Mouse (Mus musculus) thymus, adult 18-20 months (tissue): ENCODE measurements around the gene Olfr266.
A peak's percentile ranks its signal among the peaks of the same experiment; 100 is the strongest.

Experiments
- DNase-seq, 2 experiments: peaks; one replicate each; pipeline ENCODE4 v3.0.0; 2022; ENCODE audit warnings: mixed read lengths in 2 of 2

Gene Olfr266

GRCm38 (mm10) chr3:106826187-106826586 lies at the start of gene Olfr266:
Olfr266 (minus strand) TSS chr3:106826287.
- DNase-seq = no peak

DNA sequence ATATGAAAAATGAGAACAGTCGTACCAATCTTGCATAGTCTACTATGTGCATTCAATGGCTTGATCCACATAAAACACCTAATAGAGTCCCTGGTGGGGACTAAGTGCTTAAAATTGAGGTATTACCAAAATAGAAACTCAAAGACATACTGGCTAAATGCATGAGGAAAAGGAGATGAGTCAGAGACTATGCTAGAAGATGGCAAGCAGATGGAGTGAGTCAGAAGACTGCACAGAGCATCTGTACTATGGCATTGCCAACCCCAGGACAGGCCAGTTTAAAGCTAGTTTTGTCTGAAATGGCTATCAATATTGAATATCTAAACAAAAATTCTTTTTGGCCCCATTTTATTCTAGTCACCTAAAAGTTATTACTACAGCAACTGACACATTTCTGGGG lies 49.5 kb upstream of the Olfr266 start:
- DNase-seq = no peak

DNA sequence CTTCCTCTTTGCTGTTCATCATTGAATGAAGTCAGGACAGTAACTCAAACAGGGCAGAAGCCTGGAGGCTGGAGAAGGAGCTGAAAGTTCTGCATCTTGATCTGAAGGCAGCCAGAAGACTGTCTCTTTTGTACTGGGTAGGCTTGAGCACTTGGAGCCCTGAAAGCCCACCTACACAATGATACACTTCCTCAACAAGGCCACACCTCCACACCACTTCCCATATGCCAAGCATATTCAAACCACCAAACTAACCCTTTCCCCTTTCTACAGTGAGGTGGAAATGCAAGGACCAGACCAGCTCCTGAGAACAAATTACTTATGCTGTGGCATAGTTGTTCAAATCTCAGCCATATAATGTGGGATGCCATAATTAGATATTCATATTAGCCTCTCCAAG lies 46.8 kb upstream of the Olfr266 start:
- DNase-seq = no peak

DNA sequence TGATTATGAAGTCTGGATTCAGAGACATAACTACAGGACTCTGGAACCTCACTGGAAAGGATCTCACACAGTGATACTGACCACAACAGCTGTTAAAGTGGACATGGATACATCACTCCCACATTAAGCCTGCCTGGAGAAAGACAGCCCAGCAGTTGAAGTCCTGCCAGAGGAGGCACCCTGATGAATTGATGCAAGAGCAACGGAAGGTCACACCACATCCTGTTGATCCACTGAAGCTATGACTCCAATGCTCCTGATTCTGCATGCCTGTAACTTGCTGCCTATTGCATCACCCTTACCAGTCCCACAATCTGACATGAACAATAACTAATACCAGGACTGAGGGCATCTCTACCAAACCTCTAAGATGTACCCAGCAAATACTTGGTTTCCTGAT lies 6.0 kb upstream of the Olfr266 start:
- DNase-seq = no peak

- DNase-seq = no peak
Observed at GRCm38 (mm10) chr3:106817676-106818075, 8.4 kb downstream of the Olfr266 start.

- DNase-seq = no peak
Observed at GRCm38 (mm10) chr3:106808972-106809695, 17.0 kb downstream of the Olfr266 start.

GRCm38 (mm10) chr3:106798079-106798478 lies 28.0 kb downstream of the Olfr266 start:
- no peak for DNase-seq

GRCm38 (mm10) chr3:106789930-106790329 lies 36.2 kb downstream of the Olfr266 start, which contains the start of gene Cd53:
Cd53 (minus strand) TSS chr3:106790149.
- peak in 1 of 2 experiments; percentile 18 for DNase-seq

GRCm38 (mm10) chr3:106788440-106788887 lies 37.6 kb downstream of the Olfr266 start:
- peak in 1 of 2 experiments; percentile 11 for DNase-seq

DNA sequence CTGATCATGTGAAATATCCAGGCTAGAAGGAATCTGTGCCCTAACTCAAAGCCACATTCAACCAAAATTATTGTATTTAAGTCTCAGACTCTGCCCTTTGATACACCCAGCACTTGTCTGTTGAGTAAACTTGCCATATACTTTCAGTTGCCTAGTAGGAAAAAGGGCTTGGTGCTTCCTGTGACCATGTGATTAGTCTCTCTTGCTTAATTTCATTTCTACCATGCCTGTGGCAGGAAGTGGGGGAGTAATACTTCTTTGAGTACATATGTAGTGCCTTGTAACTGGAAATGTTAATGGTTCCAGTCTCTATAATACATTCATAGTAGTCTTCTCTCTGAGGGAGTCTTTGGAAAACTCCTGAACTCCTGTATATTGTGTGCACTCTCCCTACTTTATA lies 38.1 kb downstream of the Olfr266 start:
- DNase-seq = no peak

- no peak for DNase-seq
Observed at GRCm38 (mm10) chr3:106785130-106785529, 41.0 kb downstream of the Olfr266 start.

DNA sequence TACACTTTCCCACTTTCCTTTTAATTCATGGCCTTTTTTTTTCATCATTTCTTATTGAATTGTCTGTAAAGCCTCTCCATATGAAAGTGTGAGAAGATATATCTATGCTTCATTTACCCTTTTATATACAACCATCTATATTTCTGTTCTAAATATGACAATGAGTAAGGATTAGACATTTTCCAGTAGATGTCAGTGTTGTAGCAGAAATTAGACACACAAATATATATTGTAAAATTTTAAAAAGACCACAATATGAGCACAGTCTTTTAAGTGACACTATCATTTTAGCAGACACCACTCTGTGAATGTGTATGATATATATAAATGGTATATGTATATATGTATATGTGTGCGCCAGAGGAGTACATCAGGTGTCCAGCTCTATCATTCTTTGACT lies 54.3 kb downstream of the Olfr266 start:
- DNase-seq = no peak
